Mouse (Mus musculus): ENCODE data around the gene Extl1.
"Not testable (repeated sequence)": the region's sequence is repeated elsewhere in the genome, so short reads cannot be mapped to it uniquely, and the experiment has no call there.

Gene Extl1

DNA sequence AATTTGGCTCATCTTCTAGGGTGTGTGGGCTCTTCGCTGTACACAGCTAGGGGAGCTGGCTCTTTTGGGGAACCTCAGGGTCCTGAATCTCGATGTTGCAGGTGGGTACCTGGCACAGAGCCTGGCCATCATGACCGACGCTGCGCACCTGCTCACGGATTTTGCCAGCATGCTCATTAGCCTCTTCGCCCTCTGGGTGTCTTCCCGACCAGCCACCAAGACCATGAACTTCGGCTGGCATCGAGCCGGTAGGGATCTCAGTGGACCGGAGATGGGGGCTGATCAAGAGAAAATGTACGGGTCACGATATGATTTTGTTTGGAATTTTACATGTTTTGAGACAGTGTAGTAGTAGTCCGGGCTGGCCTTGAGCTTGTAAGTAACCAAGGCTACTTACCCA lies 37.8 kb downstream of the Extl1 start:
- TF ChIP-seq CTCF (conservative IDR thresholded peaks at IDR 0.05; ENCODE audit: low read length) = no peak
- no peak for TF ChIP-seq POU5F1 (IDR thresholded peaks at IDR 0.05; ENCODE audit: borderline replicate concordance, low read length)
- no peak for TF ChIP-seq NANOG (IDR thresholded peaks at IDR 0.05; ENCODE audit: borderline replicate concordance, low read length)
- Histone ChIP-seq H3K9me3 (ENCODE audit: low read length) (peaks cover 2% of the 10 kb centered on the region), H3K36me3 (ENCODE audit: insufficient read depth, low read length) (peaks cover 33% of the 10 kb centered on the region), H3K4me1 (replicated peaks; ENCODE audit: low read depth, low read length) (peaks cover 70% of the 10 kb centered on the region), H3K4me3 (replicated peaks; ENCODE audit: low read length) (no peak overlapping the region), H3K27me3 (ENCODE audit: insufficient read depth, low read length) (peaks cover 27% of the 10 kb centered on the region)

DNA sequence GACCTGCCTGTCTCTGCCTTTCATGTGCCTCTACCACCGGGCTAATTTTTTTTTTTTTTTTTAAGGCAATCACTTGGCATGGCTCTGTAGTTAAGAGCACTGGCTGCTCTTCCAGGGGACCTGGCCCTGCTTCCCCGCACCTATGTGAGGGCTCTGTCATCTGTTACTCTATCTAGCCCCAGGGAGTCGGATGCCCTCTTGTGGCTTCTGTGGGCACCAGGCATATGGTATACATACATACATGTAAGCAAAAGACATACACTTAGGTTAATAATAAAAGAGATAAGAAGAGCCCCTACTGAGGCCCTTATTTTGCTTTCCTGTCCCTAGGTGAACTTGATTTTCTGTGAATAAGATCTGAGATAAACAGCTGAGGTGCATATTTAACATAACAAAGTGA lies 39.0 kb downstream of the Extl1 start:
- H3K27me3 ChIP-seq (ENCODE audit: insufficient read depth, low read length) = peaks cover 29% of the 10 kb centered on the region
- no peak overlapping the region for H3K4me3 ChIP-seq (replicated peaks; ENCODE audit: low read length)
- H3K36me3 ChIP-seq (ENCODE audit: insufficient read depth, low read length) = peaks cover 33% of the 10 kb centered on the region
- H3K9me3 ChIP-seq (ENCODE audit: low read length) = peaks cover 7% of the 10 kb centered on the region
- TF ChIP-seq NANOG (IDR thresholded peaks at IDR 0.05; ENCODE audit: borderline replicate concordance, low read length) (no peak), POU5F1 (IDR thresholded peaks at IDR 0.05; ENCODE audit: borderline replicate concordance, low read length) (0 out of 2 replicates have a peak, but pooled peaks have one; percentile 36), CTCF (conservative IDR thresholded peaks at IDR 0.05; ENCODE audit: low read length) (0 out of 2 replicates have a peak, but pooled peaks have one; percentile 9)
- H3K4me1 ChIP-seq (replicated peaks; ENCODE audit: low read depth, low read length) = peaks cover 59% of the 10 kb centered on the region

- H3K27me3 ChIP-seq (ENCODE audit: insufficient read depth, low read length) = peaks cover 29% of the 10 kb centered on the region
- H3K4me3 ChIP-seq (replicated peaks; ENCODE audit: low read length) = peak within 1 kb of the TSS; percentile 79
- H3K4me1 ChIP-seq (replicated peaks; ENCODE audit: low read depth, low read length) = peaks cover 53% of the 10 kb centered on the region
- TF ChIP-seq CTCF (conservative IDR thresholded peaks at IDR 0.05; ENCODE audit: low read length) (no peak), NANOG (IDR thresholded peaks at IDR 0.05; ENCODE audit: borderline replicate concordance, low read length) (no peak), POU5F1 (IDR thresholded peaks at IDR 0.05; ENCODE audit: borderline replicate concordance, low read length) (no peak)
- H3K9me3 ChIP-seq (ENCODE audit: low read length) = peaks cover 16% of the 10 kb centered on the region
- H3K36me3 ChIP-seq (ENCODE audit: insufficient read depth, low read length) = peaks cover 23% of the 10 kb centered on the region
These were observed 40.3 kb downstream of the Extl1 start, which contains the start of gene Slc30a2 for GRCm38 (mm10) chr4:134343071-134344031. Slc30a2 (plus strand) TSS chr4:134343181.

DNA sequence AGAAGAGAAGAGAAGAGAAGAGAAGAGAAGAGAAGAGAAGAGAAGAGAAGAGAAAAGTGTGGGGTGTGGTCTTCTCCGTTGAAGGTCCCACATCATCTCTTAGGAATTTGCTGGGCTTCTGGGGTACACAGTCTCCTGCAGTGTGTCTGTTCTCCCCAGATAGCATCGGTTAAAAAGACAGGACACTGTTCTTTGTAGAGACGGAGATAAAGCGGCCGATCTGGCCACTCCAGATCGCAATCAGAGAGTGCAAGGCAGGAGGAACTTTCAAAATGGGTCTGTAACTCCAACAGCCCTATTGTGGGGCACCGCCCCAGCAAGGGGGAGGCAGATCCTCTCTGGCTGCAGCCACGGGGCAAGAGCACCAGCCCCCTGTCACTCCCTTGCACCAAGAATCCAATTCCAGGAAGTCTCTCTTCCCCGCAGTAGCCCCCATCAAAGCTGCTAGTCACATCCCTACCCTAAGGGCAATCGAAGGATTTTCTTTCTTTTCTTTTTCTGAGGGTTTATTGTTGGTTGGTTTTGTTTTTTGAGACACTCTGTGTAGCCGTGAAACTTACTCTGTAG lies 41.4 kb downstream of the Extl1 start:
- H3K4me1 ChIP-seq (replicated peaks; ENCODE audit: low read depth, low read length) = peaks cover 47% of the 10 kb centered on the region
- peaks cover 19% of the 10 kb centered on the region for H3K9me3 ChIP-seq (ENCODE audit: low read length)
- peaks cover 12% of the 10 kb centered on the region for H3K36me3 ChIP-seq (ENCODE audit: insufficient read depth, low read length)
- peak overlapping the region; percentile 79 for H3K4me3 ChIP-seq (replicated peaks; ENCODE audit: low read length)
- peaks cover 29% of the 10 kb centered on the region for H3K27me3 ChIP-seq (ENCODE audit: insufficient read depth, low read length)
- TF ChIP-seq POU5F1 (IDR thresholded peaks at IDR 0.05; ENCODE audit: borderline replicate concordance, low read length) = no peak
- TF ChIP-seq CTCF (conservative IDR thresholded peaks at IDR 0.05; ENCODE audit: low read length) = no peak
- TF ChIP-seq NANOG (IDR thresholded peaks at IDR 0.05; ENCODE audit: borderline replicate concordance, low read length) = no peak

DNA sequence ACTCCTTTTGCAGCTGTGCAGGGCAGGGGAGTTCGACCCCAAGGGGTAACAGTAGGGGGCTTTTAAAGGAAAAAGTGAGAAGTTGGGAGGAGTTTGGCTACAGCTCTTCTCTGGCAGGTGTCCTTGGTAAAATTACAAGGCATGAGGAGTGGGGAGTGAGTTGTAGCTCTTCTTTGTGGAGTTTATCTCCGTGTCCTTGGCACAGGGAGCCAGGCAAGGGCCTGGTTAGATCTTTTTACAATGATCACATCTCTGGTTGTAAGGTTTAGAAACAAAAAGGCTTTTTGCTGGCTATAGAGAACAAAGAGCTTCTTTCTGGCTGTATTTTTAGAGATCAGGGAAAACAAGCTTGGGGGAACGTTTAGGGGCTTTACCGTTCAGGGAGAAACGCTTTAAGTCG lies 42.4 kb downstream of the Extl1 start:
- peaks cover 44% of the 10 kb centered on the region for H3K4me1 ChIP-seq (replicated peaks; ENCODE audit: low read depth, low read length)
- not testable (repeated sequence) for H3K4me3 ChIP-seq (replicated peaks; ENCODE audit: low read length); H3K36me3 ChIP-seq (ENCODE audit: insufficient read depth, low read length)
- H3K9me3 ChIP-seq (ENCODE audit: low read length) = peaks cover 23% of the 10 kb centered on the region
- H3K27me3 ChIP-seq (ENCODE audit: insufficient read depth, low read length) = peaks cover 29% of the 10 kb centered on the region

- Histone ChIP-seq H3K27me3 (ENCODE audit: insufficient read depth, low read length) (no peaks in the 10 kb centered on the region), H3K4me1 (replicated peaks; ENCODE audit: low read depth, low read length) (peaks cover 52% of the 10 kb centered on the region)
- TF ChIP-seq NANOG (IDR thresholded peaks at IDR 0.05; ENCODE audit: borderline replicate concordance, low read length) (no peak), POU5F1 (IDR thresholded peaks at IDR 0.05; ENCODE audit: borderline replicate concordance, low read length) (no peak), CTCF (conservative IDR thresholded peaks at IDR 0.05; ENCODE audit: low read length) (no peak)
These were observed 53.4 kb downstream of the Extl1 start for GRCm38 (mm10) chr4:134330281-134330680.

DNA sequence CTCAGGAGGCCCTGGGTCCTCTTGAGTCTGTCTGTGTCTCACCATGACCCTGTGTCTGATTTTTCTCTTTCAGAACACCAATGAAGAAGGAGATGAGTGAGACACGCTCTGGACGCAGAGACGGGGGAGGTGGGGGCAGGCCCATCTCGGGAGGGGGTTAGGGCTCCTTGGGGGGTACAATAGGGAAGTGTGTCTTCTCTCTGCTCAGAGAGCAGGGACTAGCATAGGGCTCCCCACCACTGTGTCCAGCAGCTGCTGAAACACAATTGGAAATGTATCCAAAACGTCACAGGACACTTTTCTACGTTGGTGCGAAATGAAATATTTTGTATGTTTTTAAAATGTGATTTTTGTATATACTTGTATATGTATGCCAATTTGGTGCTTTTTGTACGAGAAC lies 54.8 kb downstream of the Extl1 start:
- Histone ChIP-seq H3K4me1 (replicated peaks; ENCODE audit: low read depth, low read length) (peaks cover 52% of the 10 kb centered on the region), H3K4me3 (replicated peaks; ENCODE audit: low read length) (0 out of 2 replicates have a peak overlapping the region, but pooled peaks have one; percentile 5)
- no peak for TF ChIP-seq NANOG (IDR thresholded peaks at IDR 0.05; ENCODE audit: borderline replicate concordance, low read length)
- TF ChIP-seq POU5F1 (IDR thresholded peaks at IDR 0.05; ENCODE audit: borderline replicate concordance, low read length) = no peak
- TF ChIP-seq CTCF (conservative IDR thresholded peaks at IDR 0.05; ENCODE audit: low read length) = no peak

More at GRCm38 (mm10) chr4:134330281-134330680, 53.4 kb downstream of the Extl1 start:
- Histone ChIP-seq H3K9me3 (ENCODE audit: low read length) (no peaks in the 10 kb centered on the region), H3K4me3 (replicated peaks; ENCODE audit: low read length) (0 out of 2 replicates have a peak overlapping the region, but pooled peaks have one; percentile 10), H3K36me3 (ENCODE audit: insufficient read depth, low read length) (peaks cover 8% of the 10 kb centered on the region)

DNA sequence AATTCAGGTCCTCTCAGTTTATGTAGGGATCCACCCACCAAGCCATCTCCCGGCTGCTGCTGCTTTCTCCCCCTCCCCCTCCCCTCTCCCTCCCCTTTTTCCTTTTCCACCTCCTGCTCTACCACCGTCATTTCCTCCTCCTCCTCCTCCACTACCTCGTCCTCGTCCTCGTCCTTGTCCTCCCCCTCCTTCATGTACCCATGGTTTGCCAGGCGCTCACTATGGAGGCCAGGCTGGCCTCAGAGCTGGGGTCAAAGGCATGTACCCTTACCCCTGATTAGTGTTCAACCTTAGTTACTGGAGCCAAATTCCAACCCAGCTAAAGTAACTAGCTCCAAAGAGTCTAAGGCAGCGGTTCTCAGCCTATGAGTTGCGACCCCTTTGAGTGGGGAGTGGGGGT lies 55.5 kb downstream of the Extl1 start:
- no peak for TF ChIP-seq POU5F1 (IDR thresholded peaks at IDR 0.05; ENCODE audit: borderline replicate concordance, low read length)
- no peak for TF ChIP-seq NANOG (IDR thresholded peaks at IDR 0.05; ENCODE audit: borderline replicate concordance, low read length)
- TF ChIP-seq CTCF (conservative IDR thresholded peaks at IDR 0.05; ENCODE audit: low read length) = no peak
- H3K27me3 ChIP-seq (ENCODE audit: insufficient read depth, low read length) = no peaks in the 10 kb centered on the region
- H3K4me3 ChIP-seq (replicated peaks; ENCODE audit: low read length) = no peak overlapping the region
- peaks cover 52% of the 10 kb centered on the region for H3K4me1 ChIP-seq (replicated peaks; ENCODE audit: low read depth, low read length)
- no peaks in the 10 kb centered on the region for H3K9me3 ChIP-seq (ENCODE audit: low read length)
- H3K36me3 ChIP-seq (ENCODE audit: insufficient read depth, low read length) = peaks cover 18% of the 10 kb centered on the region

More for the DNA sequence above, 54.8 kb downstream of the Extl1 start:
- Histone ChIP-seq H3K36me3 (ENCODE audit: insufficient read depth, low read length) (peaks cover 16% of the 10 kb centered on the region), H3K27me3 (ENCODE audit: insufficient read depth, low read length) (no peaks in the 10 kb centered on the region), H3K9me3 (ENCODE audit: low read length) (no peaks in the 10 kb centered on the region)
